Mouse (Mus musculus) bone marrow macrophage, adult 2 months (primary cell): ENCODE results near the gene Trim56.

Source experiments
- CTCF ChIP-seq: IDR thresholded peaks from 2 replicates; pipeline ENCODE4 v1.5.1; 2012; ENCODE audit warnings: low read depth, mild to moderate bottlenecking, low read length, moderate library complexity
- POLR2A ChIP-seq: IDR thresholded peaks from 2 replicates; pipeline ENCODE4 v1.6.1; 2012; ENCODE audit warnings: mild to moderate bottlenecking, low read depth, low read length, borderline replicate concordance

GRCm38 (mm10) chr5:137085021-137085420, 31.0 kb downstream of the Trim56 start:
- TF ChIP-seq CTCF (no peak), POLR2A (no peak)
